Mouse (Mus musculus) adrenal gland, adult 2 months (tissue): ENCODE measurements at regions not wholly inside any gene's neighbourhood (a gene's known extent, or its start where the extent isn't known, plus 50 kb on each side); places are given as distances from the start of the nearest gene placed in this dataset.
"Not testable (repeated sequence)": the region's sequence is repeated elsewhere in the genome, so short reads cannot be mapped to it uniquely, and the experiment has no call there.

Experiments used
- DNase-seq: peaks from one replicate; pipeline ENCODE4 v3.0.0; 2021

GRCm38 (mm10) chr15:4206371-4206770 lies 168.9 kb upstream of the Plcxd3 start:
- DNase-seq = no peak

GRCm38 (mm10) chr15:4213371-4213770 lies 161.9 kb upstream of the Plcxd3 start:
- DNase-seq = no peak

GRCm38 (mm10) chr15:4219102-4219501 lies 156.2 kb upstream of the Plcxd3 start:
- DNase-seq = no peak

GRCm38 (mm10) chr15:4228055-4228454 lies 147.2 kb upstream of the Plcxd3 start:
- no peak for DNase-seq

- no peak for DNase-seq
Observed at GRCm38 (mm10) chr15:4240649-4241048, 134.6 kb upstream of the Plcxd3 start.

- peak; percentile 20 for DNase-seq
Observed at GRCm38 (mm10) chr15:4247637-4248136, 127.6 kb upstream of the Plcxd3 start.

GRCm38 (mm10) chr15:4264601-4265000 lies 110.7 kb upstream of the Plcxd3 start:
- DNase-seq = peak; percentile 72

- no peak for DNase-seq
Observed at GRCm38 (mm10) chr15:4269835-4270234, 105.5 kb upstream of the Plcxd3 start.

GRCm38 (mm10) chr15:4277011-4277410 lies 98.3 kb upstream of the Plcxd3 start:
- no peak for DNase-seq

- DNase-seq = no peak
Observed at GRCm38 (mm10) chr15:4307498-4307897, 67.8 kb upstream of the Plcxd3 start.

- not testable (repeated sequence) for DNase-seq
Observed at GRCm38 (mm10) chr15:4313698-4314097, 61.6 kb upstream of the Plcxd3 start.

- no peak for DNase-seq
Observed at GRCm38 (mm10) chr15:4315897-4316296, 59.4 kb upstream of the Plcxd3 start.
